Mouse (Mus musculus) stomach, postnatal 0 days (tissue): ENCODE measurements around the gene Kcnab2.

Experiments
- CTCF ChIP-seq: IDR thresholded peaks from 2 replicates; pipeline ENCODE4 v1.5.1; 2016; ENCODE audit warnings: antibody characterized with exemption, low read depth, mild to moderate bottlenecking, moderate library complexity
- EP300 ChIP-seq: optimal IDR thresholded peaks from 2 replicates; pipeline ENCODE3; 2016; ENCODE audit warnings: antibody characterized with exemption

DNA sequence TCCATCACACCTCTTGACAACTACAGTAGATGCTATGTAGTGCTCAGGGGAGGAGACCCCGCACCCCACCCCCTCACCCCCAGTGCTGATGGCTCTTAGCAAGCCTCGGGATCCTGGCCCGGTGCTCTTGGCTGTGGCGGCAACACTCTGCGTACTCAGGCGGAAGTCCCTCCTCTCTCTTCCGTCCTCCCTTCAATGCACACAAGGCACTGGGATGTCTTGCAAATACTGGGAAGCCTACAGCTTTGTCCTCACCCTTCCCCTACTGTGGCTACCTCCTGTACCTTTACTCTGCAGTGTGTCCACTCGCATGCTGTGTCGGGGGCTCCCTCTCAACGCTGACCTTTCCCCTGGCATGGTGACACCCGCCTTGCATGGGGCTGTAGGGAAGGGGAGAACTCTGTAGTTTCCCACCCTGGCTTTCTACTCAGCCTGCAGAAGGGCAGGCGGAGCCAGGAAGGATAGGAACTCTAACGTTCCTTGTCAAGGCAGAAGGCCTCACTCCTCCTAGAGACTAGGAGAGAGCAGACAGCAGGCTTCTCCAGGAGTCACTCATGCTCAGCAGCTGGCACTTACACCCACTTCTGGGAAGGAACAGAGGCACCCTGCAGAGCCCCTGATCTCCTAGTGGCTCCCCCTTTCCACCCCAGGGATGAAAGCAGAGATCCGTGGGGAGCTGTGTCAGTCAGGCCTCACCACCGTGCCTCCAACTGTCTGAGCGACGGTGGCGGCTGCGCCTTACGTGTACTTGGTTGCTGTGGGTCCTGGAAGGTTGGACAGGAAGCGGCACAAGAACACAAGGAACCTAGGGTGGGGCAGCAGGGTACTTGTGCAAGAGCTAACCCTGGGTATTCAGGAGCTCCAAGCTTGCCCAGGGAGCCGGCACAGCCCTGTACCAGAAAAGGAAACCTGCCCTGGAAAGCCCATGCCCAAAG lies 29.7 kb downstream of the Kcnab2 start:
- TF ChIP-seq CTCF = no peak
- no peak for TF ChIP-seq EP300
